Mouse (Mus musculus) bone marrow, adult 2 months (tissue): ENCODE data around the gene Coq6.

Source experiments
- CTCF ChIP-seq: fragments of 200-500 bp; IDR thresholded peaks from 2 replicates; pipeline ENCODE4 v1.5.1; 2011; ENCODE audit warnings: low read length, control low read depth; ENCODE audit not compliant: control insufficient read depth, insufficient read depth
- POLR2A ChIP-seq: fragments of 200-500 bp; IDR thresholded peaks from 2 replicates; pipeline ENCODE4 v1.6.1; 2011; ENCODE audit warnings: low read depth, mild to moderate bottlenecking, control low read depth, low read length, borderline replicate concordance; ENCODE audit not compliant: control insufficient read depth

DNA sequence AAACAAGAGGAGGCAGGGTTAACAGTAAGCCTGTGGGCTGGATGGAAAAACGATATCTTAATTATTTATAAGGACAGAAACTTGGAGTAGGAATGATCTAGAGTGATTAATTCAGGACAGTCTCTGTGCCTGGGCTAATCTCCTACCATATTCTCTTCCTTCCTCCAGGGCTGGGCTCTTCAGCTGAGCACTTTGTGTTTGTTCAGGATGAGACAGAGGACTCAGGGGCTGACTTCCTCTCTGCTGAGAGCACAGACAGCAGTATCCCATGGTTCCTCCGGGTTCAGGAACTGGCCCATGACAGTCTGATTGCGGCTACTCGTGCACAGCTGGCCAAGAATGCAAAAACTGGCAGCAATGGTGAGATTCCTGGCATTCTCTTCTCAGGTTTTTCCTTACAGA, 34.3 kb upstream of the Coq6 start:
- TF ChIP-seq CTCF: no peak
- TF ChIP-seq POLR2A: no peak
